Mouse (Mus musculus): ENCODE measurements around the gene Tbx21.

DNA sequence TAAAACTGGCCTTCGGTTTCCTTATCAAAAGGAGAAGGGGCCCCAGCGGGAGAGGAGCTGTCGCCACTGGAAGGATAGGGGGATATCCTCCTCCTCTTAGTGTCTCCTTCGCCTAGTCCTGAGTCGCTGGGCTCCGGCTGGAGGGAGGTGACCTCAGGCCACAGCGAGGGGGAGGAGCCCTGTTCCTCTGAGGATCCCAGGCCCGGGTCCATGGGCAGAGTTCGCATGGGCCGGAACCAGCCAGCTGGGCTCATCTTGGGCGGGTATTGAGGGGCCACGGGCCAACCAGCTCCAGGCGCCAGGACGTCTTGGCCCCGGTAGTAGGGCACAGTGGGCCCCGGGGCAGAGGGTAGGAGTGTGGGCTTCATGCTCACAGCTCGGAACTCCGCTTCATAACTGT lies 16.3 kb downstream of the Tbx21 start:
- TF ChIP-seq CTCF (IDR thresholded peaks at IDR 0.05; ENCODE audit: low read depth) (no peak), EP300 (optimal IDR thresholded peaks at IDR 0.05) (no peak)

Measured in stomach, postnatal 0 days (tissue).